Mouse (Mus musculus): ENCODE results near the gene Crym. TPM values are rescaled to one million over a fixed set of nuclear protein-coding genes. Genes with fewer than 3 reads are reported as not detected.

The Crym gene
- polyA plus RNA-seq, 1 experiment, result 0.11 TPM

GRCm38 (mm10) chr7:120180547-120180946 is 21.4 kb downstream of the Crym start:
- H3K36me3 ChIP-seq (ENCODE audit: control insufficient read depth, insufficient read depth, low read length), result no peaks in the 10 kb centered on the region
- no peaks in the 10 kb centered on the region for H3K27me3 ChIP-seq (ENCODE audit: control insufficient read depth, insufficient read depth, low read length)
- no peaks in the 10 kb centered on the region for H3K4me1 ChIP-seq (ENCODE audit: control insufficient read depth, insufficient read depth, low read length)
- no peak overlapping the region for H3K27ac ChIP-seq (ENCODE audit: control insufficient read depth, insufficient read depth, low read depth, low read length)
- TF ChIP-seq POLR2A (IDR thresholded peaks at IDR 0.05; ENCODE audit: control insufficient read depth, low read depth, low read length), result no peak
- no peak for TF ChIP-seq CTCF (IDR thresholded peaks at IDR 0.05; ENCODE audit: control insufficient read depth, insufficient read depth, insufficient replicate concordance, low read depth, low read length)
- no peak overlapping the region for H3K4me3 ChIP-seq (ENCODE audit: control insufficient read depth, low read depth, low read length)

DNA sequence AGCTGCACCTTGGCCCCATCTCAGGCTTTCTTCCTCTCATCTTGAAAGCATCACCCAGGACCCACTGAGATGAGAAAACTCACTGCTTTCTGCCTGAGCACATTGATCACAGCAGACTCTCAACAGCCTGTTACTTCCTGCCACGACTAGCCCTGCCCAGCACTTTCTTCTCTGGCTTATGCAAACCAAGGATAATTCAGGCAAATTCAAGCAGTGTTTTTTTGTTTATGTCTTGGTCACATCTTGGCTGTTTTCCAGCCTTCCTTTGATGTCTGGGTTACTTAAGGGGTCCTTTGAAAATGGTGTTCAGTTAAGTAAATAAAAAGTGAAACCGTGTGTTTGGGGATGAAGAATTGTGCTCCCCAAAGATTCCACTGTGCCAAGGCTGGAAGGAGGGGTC is 23.0 kb downstream of the Crym start:
- TF ChIP-seq POLR2A (IDR thresholded peaks at IDR 0.05; ENCODE audit: control insufficient read depth, low read depth, low read length), result no peak
- no peak for TF ChIP-seq CTCF (IDR thresholded peaks at IDR 0.05; ENCODE audit: control insufficient read depth, insufficient read depth, insufficient replicate concordance, low read depth, low read length)
- H3K27me3 ChIP-seq (ENCODE audit: control insufficient read depth, insufficient read depth, low read length), result no peaks in the 10 kb centered on the region
- H3K27ac ChIP-seq (ENCODE audit: control insufficient read depth, insufficient read depth, low read depth, low read length), result no peak overlapping the region
- H3K4me1 ChIP-seq (ENCODE audit: control insufficient read depth, insufficient read depth, low read length), result no peaks in the 10 kb centered on the region
- H3K4me3 ChIP-seq (ENCODE audit: control insufficient read depth, low read depth, low read length), result no peak overlapping the region
- H3K36me3 ChIP-seq (ENCODE audit: control insufficient read depth, insufficient read depth, low read length), result no peaks in the 10 kb centered on the region

DNA sequence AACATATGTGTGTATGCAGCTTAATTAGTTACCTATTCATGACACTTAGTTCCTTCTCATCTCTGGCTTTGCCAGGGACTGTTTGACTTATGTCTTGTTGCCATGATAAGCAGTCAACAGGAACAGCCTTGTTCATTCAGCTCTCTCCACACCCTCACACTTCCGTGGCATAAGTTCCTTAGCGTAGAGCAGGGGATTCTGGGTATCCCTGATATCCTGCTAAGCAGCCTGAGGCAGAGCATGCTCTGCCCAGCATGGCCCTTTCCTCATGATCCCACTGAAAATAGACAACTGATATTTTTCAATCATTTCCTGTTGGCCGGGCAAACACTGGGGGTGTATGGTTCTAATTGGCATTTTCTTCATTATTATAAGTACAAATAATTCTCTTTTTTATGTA is 24.3 kb downstream of the Crym start:
- H3K4me1 ChIP-seq (ENCODE audit: control insufficient read depth, insufficient read depth, low read length), result no peaks in the 10 kb centered on the region
- no peak overlapping the region for H3K27ac ChIP-seq (ENCODE audit: control insufficient read depth, insufficient read depth, low read depth, low read length)
- no peaks in the 10 kb centered on the region for H3K27me3 ChIP-seq (ENCODE audit: control insufficient read depth, insufficient read depth, low read length)
- no peaks in the 10 kb centered on the region for H3K36me3 ChIP-seq (ENCODE audit: control insufficient read depth, insufficient read depth, low read length)
- TF ChIP-seq CTCF (IDR thresholded peaks at IDR 0.05; ENCODE audit: control insufficient read depth, insufficient read depth, insufficient replicate concordance, low read depth, low read length) (no peak), POLR2A (IDR thresholded peaks at IDR 0.05; ENCODE audit: control insufficient read depth, low read depth, low read length) (no peak)
- no peak overlapping the region for H3K4me3 ChIP-seq (ENCODE audit: control insufficient read depth, low read depth, low read length)

DNA sequence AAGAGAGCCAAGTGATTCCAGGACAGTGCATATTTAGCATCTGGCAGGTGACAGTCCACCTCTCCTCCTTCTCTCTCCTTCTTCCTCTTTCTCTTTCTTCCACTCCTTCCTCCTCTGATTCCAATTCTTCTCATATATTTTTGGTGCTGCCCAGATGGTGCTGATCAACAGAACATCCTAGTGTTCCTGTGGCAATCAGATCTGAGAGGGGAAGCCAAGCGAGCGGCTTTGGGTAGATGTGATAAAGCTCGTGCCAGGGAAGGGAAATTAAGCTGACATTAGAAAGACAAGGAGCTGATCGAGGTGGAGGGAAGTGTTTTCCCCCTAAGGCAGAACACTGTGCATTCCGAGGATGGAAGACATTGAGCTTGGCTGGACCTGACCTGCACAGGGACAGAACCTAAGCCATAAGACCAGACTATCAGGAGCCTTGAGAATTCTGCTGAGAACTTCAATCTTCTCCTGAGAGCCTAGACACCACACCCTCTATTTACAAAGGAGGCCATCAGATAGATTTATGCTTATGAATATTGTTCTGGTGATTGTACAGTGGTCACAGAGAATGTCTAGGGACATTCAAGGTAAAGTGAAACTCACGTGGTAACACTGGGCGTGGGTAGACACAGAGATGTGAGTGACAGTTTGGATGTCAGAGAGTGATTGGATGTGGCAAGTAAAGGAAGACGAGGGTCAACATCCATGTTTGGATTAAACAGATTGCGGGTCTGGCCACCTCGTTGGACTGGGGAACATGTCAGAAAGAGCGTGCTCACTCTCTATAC is 27.0 kb downstream of the Crym start:
- H3K4me3 ChIP-seq (ENCODE audit: control insufficient read depth, low read depth, low read length), result no peak overlapping the region
- no peak for TF ChIP-seq CTCF (IDR thresholded peaks at IDR 0.05; ENCODE audit: control insufficient read depth, insufficient read depth, insufficient replicate concordance, low read depth, low read length)
- no peak for TF ChIP-seq POLR2A (IDR thresholded peaks at IDR 0.05; ENCODE audit: control insufficient read depth, low read depth, low read length)
- no peaks in the 10 kb centered on the region for H3K4me1 ChIP-seq (ENCODE audit: control insufficient read depth, insufficient read depth, low read length)
- H3K27me3 ChIP-seq (ENCODE audit: control insufficient read depth, insufficient read depth, low read length), result no peaks in the 10 kb centered on the region
- H3K27ac ChIP-seq (ENCODE audit: control insufficient read depth, insufficient read depth, low read depth, low read length), result no peak overlapping the region
- H3K36me3 ChIP-seq (ENCODE audit: control insufficient read depth, insufficient read depth, low read length), result no peaks in the 10 kb centered on the region

- H3K4me3 ChIP-seq (ENCODE audit: control insufficient read depth, low read depth, low read length), result no peak within 1 kb of the TSS
- no peaks in the 10 kb centered on the region for H3K4me1 ChIP-seq (ENCODE audit: control insufficient read depth, insufficient read depth, low read length)
- no peaks in the 10 kb centered on the region for H3K27me3 ChIP-seq (ENCODE audit: control insufficient read depth, insufficient read depth, low read length)
- H3K27ac ChIP-seq (ENCODE audit: control insufficient read depth, insufficient read depth, low read depth, low read length), result no peak within 1 kb of the TSS
- no peaks in the 10 kb centered on the region for H3K36me3 ChIP-seq (ENCODE audit: control insufficient read depth, insufficient read depth, low read length)
- TF ChIP-seq POLR2A (IDR thresholded peaks at IDR 0.05; ENCODE audit: control insufficient read depth, low read depth, low read length) (no peak), CTCF (IDR thresholded peaks at IDR 0.05; ENCODE audit: control insufficient read depth, insufficient read depth, insufficient replicate concordance, low read depth, low read length) (no peak)
Observed at GRCm38 (mm10) chr7:120173603-120174244, 28.2 kb downstream of the Crym start, which contains the start of gene Anks4b. TSS of gene Anks4b (plus strand) at chr7:120173858.

GRCm38 (mm10) chr7:120172188-120172700 is 29.7 kb downstream of the Crym start:
- TF ChIP-seq CTCF (IDR thresholded peaks at IDR 0.05; ENCODE audit: control insufficient read depth, insufficient read depth, insufficient replicate concordance, low read depth, low read length) (no peak), POLR2A (IDR thresholded peaks at IDR 0.05; ENCODE audit: control insufficient read depth, low read depth, low read length) (no peak)

GRCm38 (mm10) chr7:120163581-120164251 is 38.2 kb downstream of the Crym start:
- H3K4me3 ChIP-seq (ENCODE audit: control insufficient read depth, low read depth, low read length), result no peak overlapping the region
- no peaks in the 10 kb centered on the region for H3K27me3 ChIP-seq (ENCODE audit: control insufficient read depth, insufficient read depth, low read length)
- H3K27ac ChIP-seq (ENCODE audit: control insufficient read depth, insufficient read depth, low read depth, low read length), result no peak overlapping the region
- TF ChIP-seq POLR2A (IDR thresholded peaks at IDR 0.05; ENCODE audit: control insufficient read depth, low read depth, low read length) (no peak), CTCF (IDR thresholded peaks at IDR 0.05; ENCODE audit: control insufficient read depth, insufficient read depth, insufficient replicate concordance, low read depth, low read length) (no peak)
- no peaks in the 10 kb centered on the region for H3K36me3 ChIP-seq (ENCODE audit: control insufficient read depth, insufficient read depth, low read length)
- H3K4me1 ChIP-seq (ENCODE audit: control insufficient read depth, insufficient read depth, low read length), result no peaks in the 10 kb centered on the region

More at GRCm38 (mm10) chr7:120172188-120172700, 29.7 kb downstream of the Crym start:
- H3K36me3 ChIP-seq (ENCODE audit: control insufficient read depth, insufficient read depth, low read length), result no peaks in the 10 kb centered on the region
- no peaks in the 10 kb centered on the region for H3K4me1 ChIP-seq (ENCODE audit: control insufficient read depth, insufficient read depth, low read length)
- no peak overlapping the region for H3K27ac ChIP-seq (ENCODE audit: control insufficient read depth, insufficient read depth, low read depth, low read length)
- H3K27me3 ChIP-seq (ENCODE audit: control insufficient read depth, insufficient read depth, low read length), result no peaks in the 10 kb centered on the region
- no peak overlapping the region for H3K4me3 ChIP-seq (ENCODE audit: control insufficient read depth, low read depth, low read length)

Measured in testis, adult 2 months (tissue).